28 mouse cellular contexts compared by ENCODE assay signal in genomic region chr1:43868510-43868909, GRCm38 (mm10). TPM values are rescaled to one million over a fixed set of nuclear protein-coding genes. Genes with fewer than 3 reads are reported as not detected.
DNase-seq lines count a peak whose midpoint lies in the region; ATAC-seq and TF ChIP-seq lines count a peak whose summit lies in the region.
"Had no signal": no experiment of that assay in that cellular context is flagged by ENCODE, and none has a peak within 500 bp of the region (broad histone marks: within the 10 kb centered on the region; RNA-seq: fewer than 3 reads in every experiment).

No protein-coding gene starts in this region.

- TF ChIP-seq POLR2A in MEL (IDR thresholded peaks at IDR 0.05; ENCODE audit: control insufficient read depth in 1 of 2, insufficient read depth in 1 of 2, low read depth in 1 of 2, low read length in 2 of 2, poor library complexity in 1 of 2), result no peak
- no peak for TF ChIP-seq POLR2A in thymus, adult 2 months (IDR thresholded peaks at IDR 0.05; ENCODE audit: control insufficient read depth, extremely low read depth, insufficient read depth, low read length, poor library complexity)

- peaks cover 4 to 7% of the 10 kb centered on the region in 2 experiments for H3K27me3 ChIP-seq in MEL (ENCODE audit: control insufficient read depth in 1 of 2, insufficient read depth in 2 of 2, low read length in 2 of 2)
- H3K27me3 ChIP-seq in thymus, adult 2 months (ENCODE audit: control insufficient read depth, insufficient read depth, low read length), result no peaks in the 10 kb centered on the region
- H3K27me3 ChIP-seq: embryonic facial prominence, embryonic 13.5 days; forebrain, embryonic 12.5 days; forebrain, embryonic 15.5 days; heart, embryonic 12.5 days; heart, embryonic 15.5 days; hindbrain, embryonic 13.5 days; intestine, embryonic 15.5 days had no signal

- H3K9ac ChIP-seq in MEL (ENCODE audit: control insufficient read depth, low read depth, low read length, poor library complexity, severe bottlenecking), result no peak overlapping the region
- H3K9ac ChIP-seq: embryonic facial prominence, embryonic 13.5 days; forebrain, embryonic 12.5 days; forebrain, embryonic 15.5 days; heart, embryonic 12.5 days; heart, embryonic 15.5 days; hindbrain, embryonic 13.5 days; intestine, embryonic 15.5 days had no signal

- ATAC-seq in common myeloid progenitor, adult 5-6 weeks (replicated peaks; ENCODE audit: low read depth, poor library complexity, severe bottlenecking), result peak; percentile 62
- ATAC-seq: forebrain, embryonic 15.5 days; hindbrain, embryonic 16.5 days; intestine, embryonic 15.5 days had no signal

- DNase-seq in 3T3-L1 (ENCODE audit: low read depth, low spot score), result peak; percentile 8
- peak; percentile 32 for DNase-seq in MEL (ENCODE audit: low read depth, low spot score)
- peak; percentile 10 for DNase-seq in skeletal muscle tissue, adult 2 months (ENCODE audit: low read depth, low spot score)
- no peak for DNase-seq in cerebellum, postnatal 25 days
- DNase-seq in thymus, adult 2 months, result no peak
- DNase-seq: adrenal gland, adult 2 months; adrenal gland, postnatal 14 days; cerebellum, adult 18-20 months; cerebellum, adult 9-10 months; cerebellum, postnatal 14 days; embryo, embryonic 11 days; gastrocnemius, adult 2 months; gastrocnemius, postnatal 14 days; heart, adult 18-20 months; heart, postnatal 10 days; heart, postnatal 36 days had no signal

- WGBS in thymus, adult 2 months, result 84% methylated on average over 1 of the region's 1 CpGs

- TF ChIP-seq RAD21 in MEL (IDR thresholded peaks at IDR 0.05; ENCODE audit: low read depth, low read length), result no peak

- H3K79me2 ChIP-seq in MEL (ENCODE audit: control insufficient read depth, insufficient read depth, low read length, poor library complexity), result no peaks in the 10 kb centered on the region

- H3K27ac ChIP-seq in MEL (ENCODE audit: control insufficient read depth, low read depth, low read length), result no peak overlapping the region
- no peak overlapping the region for H3K27ac ChIP-seq in thymus, adult 2 months (ENCODE audit: control insufficient read depth, insufficient read depth, low read length)
- H3K27ac ChIP-seq: embryonic facial prominence, embryonic 10.5 days; embryonic facial prominence, embryonic 13.5 days; forebrain, embryonic 12.5 days; forebrain, embryonic 15.5 days; gastrocnemius, adult 2 months; heart, embryonic 15.5 days; hindbrain, embryonic 10.5 days; hindbrain, embryonic 13.5 days; intestine, embryonic 15.5 days had no signal

- H3K9me3 ChIP-seq in MEL (replicated peaks; ENCODE audit: insufficient read depth, low read length), result no peaks in the 10 kb centered on the region
- H3K9me3 ChIP-seq: embryonic facial prominence, embryonic 10.5 days; embryonic facial prominence, embryonic 13.5 days; forebrain, embryonic 12.5 days; forebrain, embryonic 15.5 days; heart, embryonic 12.5 days; heart, embryonic 15.5 days; hindbrain, embryonic 10.5 days; hindbrain, embryonic 13.5 days; intestine, embryonic 15.5 days had no signal

- peaks cover 0 to 2% of the 10 kb centered on the region in 2 experiments; a peak in 1 of 4 replicates for H3K4me1 ChIP-seq in MEL (ENCODE audit: control insufficient read depth in 1 of 2, insufficient read depth in 2 of 2, low read length in 2 of 2)
- H3K4me1 ChIP-seq in thymus, adult 2 months (replicated peaks; ENCODE audit: control insufficient read depth, insufficient read depth, low read length), result no peaks in the 10 kb centered on the region
- H3K4me1 ChIP-seq: embryonic facial prominence, embryonic 10.5 days; forebrain, embryonic 12.5 days; forebrain, embryonic 15.5 days; heart, embryonic 12.5 days; heart, embryonic 15.5 days; hindbrain, embryonic 10.5 days; hindbrain, embryonic 13.5 days; intestine, embryonic 15.5 days had no signal

- TF ChIP-seq EP300 in MEL (IDR thresholded peaks at IDR 0.05; ENCODE audit: low read depth in 1 of 2, low read length in 2 of 2), result no peak

- no peak overlapping the region for H3K4me3 ChIP-seq in MEL (ENCODE audit: control insufficient read depth in 1 of 2, insufficient read depth in 1 of 2, low read depth in 2 of 2, low read length in 2 of 2)
- H3K4me3 ChIP-seq in thymus, adult 2 months (ENCODE audit: control insufficient read depth, insufficient read depth, low read length), result no peak overlapping the region
- H3K4me3 ChIP-seq: embryonic facial prominence, embryonic 10.5 days; embryonic facial prominence, embryonic 13.5 days; erythroblast, embryonic 14.5 days; forebrain, embryonic 12.5 days; forebrain, embryonic 15.5 days; gastrocnemius, adult 2 months; heart, embryonic 12.5 days; heart, embryonic 15.5 days; hindbrain, embryonic 10.5 days; hindbrain, embryonic 13.5 days; intestine, embryonic 15.5 days had no signal

- TF ChIP-seq CTCF in MEL (IDR thresholded peaks at IDR 0.05 in 2 of 3, conservative IDR thresholded peaks at IDR 0.05 in 1 of 3; ENCODE audit: control insufficient read depth in 1 of 3, insufficient read depth in 1 of 3, low read depth in 2 of 3, low read length in 3 of 3, poor library complexity in 1 of 3, severe bottlenecking in 1 of 3), result no peak
- no peak for TF ChIP-seq CTCF in thymus, adult 2 months (IDR thresholded peaks at IDR 0.05; ENCODE audit: borderline replicate concordance, control insufficient read depth, extremely low read depth, insufficient read depth, low read length, poor library complexity)

- peaks cover 0 to 3% of the 10 kb centered on the region in 2 experiments; a peak in 1 of 4 replicates for H3K36me3 ChIP-seq in MEL (ENCODE audit: control insufficient read depth in 1 of 2, insufficient read depth in 2 of 2, low read length in 2 of 2)
- H3K36me3 ChIP-seq in thymus, adult 2 months (ENCODE audit: control insufficient read depth, insufficient read depth, low read length), result no peaks in the 10 kb centered on the region
- H3K36me3 ChIP-seq: embryonic facial prominence, embryonic 10.5 days; embryonic facial prominence, embryonic 13.5 days; forebrain, embryonic 12.5 days; forebrain, embryonic 15.5 days; heart, embryonic 12.5 days; heart, embryonic 15.5 days; hindbrain, embryonic 10.5 days; hindbrain, embryonic 13.5 days; intestine, embryonic 15.5 days had no signal

TF ChIP-seq in MEL, 35 proteins besides CTCF, POLR2A, EP300 and RAD21:
- TF ChIP-seq E2F4 (IDR thresholded peaks at IDR 0.05; ENCODE audit: borderline replicate concordance, low read depth, low read length) (no peak), MAX (IDR thresholded peaks at IDR 0.05; ENCODE audit: low read length) (no peak), SIN3A (IDR thresholded peaks at IDR 0.05; ENCODE audit: low read length) (no peak), ETS1 (IDR thresholded peaks at IDR 0.05; ENCODE audit: low read depth, low read length) (0 out of 2 replicates have a peak, but pooled peaks have one; percentile 8), GATA1 (IDR thresholded peaks at IDR 0.05; ENCODE audit: low read depth, low read length) (peak; percentile 41; the same call in 1 of the 2 replicates), RCOR1 (IDR thresholded peaks at IDR 0.05; ENCODE audit: low read depth, low read length) (no peak), TCF12 (IDR thresholded peaks at IDR 0.05; ENCODE audit: low read depth, low read length) (no peak), USF1 (IDR thresholded peaks at IDR 0.05; ENCODE audit: low read depth, low read length) (peak; percentile 68)

RNA-seq across cellular contexts. Expression of gene Uxs1, which starts 40.9 kb away (rescaled TPM):
- 16.7 and 16.9 TPM in 2 replicates for total RNA-seq in MEL (2012; rRNA removed)
- polyA plus RNA-seq in MEL (2012; ENCODE audit: insufficient read depth in 1 of 2, insufficient read length in 2 of 2, low read depth in 1 of 2, low replicate concordance in 2 of 2, missing spikeins in 1 of 2), result 10 to 100 TPM in 1 of 2 experiments, not detected in 1; 26.2 TPM
- total RNA-seq in common myeloid progenitor, adult 5-6 weeks (2017), result 22.3 and 71.4 TPM in 2 replicates
- polyA plus RNA-seq in thymus, adult 2 months (2012; rRNA removed), result 9.0 and 11.0 TPM in 2 replicates

Comparison
In these comparisons a context has a peak if more than half of its experiments do, and no peak if none do; other contexts are left out.
1. DNase-seq: peak in 3T3-L1 (single experiment), MEL (single experiment) and skeletal muscle tissue, adult 2 months (single experiment); none in cerebellum, postnatal 25 days (0 of 2) and thymus, adult 2 months (single experiment).